Mouse (Mus musculus) megakaryocyte, embryonic 14.5 days (primary cell): ENCODE measurements at regions not wholly inside any gene's neighbourhood (a gene's known extent, or its start where the extent isn't known, plus 50 kb on each side); places are given as distances from the start of the nearest gene placed in this dataset.

Source experiments
- H3K27me3 ChIP-seq: replicated peaks from 2 replicates; pipeline ENCODE3; 2012; ENCODE audit warnings: inconsistent platforms
- H3K36me3 ChIP-seq: replicated peaks from 2 replicates; pipeline ENCODE3; 2012; ENCODE audit warnings: low read length, inconsistent platforms, mixed read lengths
- H3K4me1 ChIP-seq: 2 replicates; pipeline ENCODE4 v1.6.1; 2012; ENCODE audit warnings: inconsistent platforms
- H3K4me3 ChIP-seq: replicated peaks from 2 replicates; pipeline ENCODE3; 2012; ENCODE audit warnings: moderate library complexity, mild to moderate bottlenecking, inconsistent platforms
- H3K9me3 ChIP-seq: 2 replicates; pipeline ENCODE4 v1.6.1; 2012; ENCODE audit warnings: inconsistent platforms
- FLI1 ChIP-seq: IDR thresholded peaks from 2 replicates; pipeline ENCODE4 v1.6.1; 2012; ENCODE audit warnings: low read length, inconsistent platforms, mixed read lengths
- GATA1 ChIP-seq: IDR thresholded peaks from 3 replicates; pipeline ENCODE4 v1.6.1; 2012; ENCODE audit warnings: mixed read lengths, low read length, inconsistent platforms, borderline replicate concordance

- peaks cover 8% of the 10 kb centered on the region; the same call in 1 of the 2 replicates for H3K9me3 ChIP-seq
- H3K4me1 ChIP-seq, result no peaks in the 10 kb centered on the region
- H3K36me3 ChIP-seq, result no peaks in the 10 kb centered on the region
- H3K4me3 ChIP-seq, result no peak overlapping the region
- TF ChIP-seq FLI1 (no peak), GATA1 (no peak)
- H3K27me3 ChIP-seq, result no peaks in the 10 kb centered on the region
Measured at GRCm38 (mm10) chr10:46273846-46274245, 696.2 kb downstream of the Hace1 start.

- peaks cover 3% of the 10 kb centered on the region; the same call in 1 of the 2 replicates for H3K9me3 ChIP-seq
- H3K4me3 ChIP-seq, result no peak overlapping the region
- TF ChIP-seq FLI1, result no peak
- TF ChIP-seq GATA1, result no peak
- H3K27me3 ChIP-seq, result no peaks in the 10 kb centered on the region
- no peaks in the 10 kb centered on the region for H3K36me3 ChIP-seq
- no peaks in the 10 kb centered on the region for H3K4me1 ChIP-seq
Measured at GRCm38 (mm10) chr10:46294290-46294689, 716.7 kb downstream of the Hace1 start.

- no peak for TF ChIP-seq GATA1
- no peak for TF ChIP-seq FLI1
- H3K9me3 ChIP-seq, result peaks cover 5% of the 10 kb centered on the region; the same call in 1 of the 2 replicates
Measured at GRCm38 (mm10) chr10:46298352-46298751, 720.7 kb downstream of the Hace1 start.

GRCm38 (mm10) chr10:46299521-46299920 is 721.9 kb downstream of the Hace1 start:
- TF ChIP-seq FLI1 (no peak), GATA1 (no peak)
- Histone ChIP-seq H3K36me3 (no peaks in the 10 kb centered on the region), H3K4me3 (no peak overlapping the region), H3K4me1 (no peaks in the 10 kb centered on the region), H3K9me3 (peaks cover 5% of the 10 kb centered on the region; the same call in 1 of the 2 replicates), H3K27me3 (no peaks in the 10 kb centered on the region)

More at GRCm38 (mm10) chr10:46298352-46298751, 720.7 kb downstream of the Hace1 start:
- Histone ChIP-seq H3K36me3 (no peaks in the 10 kb centered on the region), H3K4me3 (no peak overlapping the region), H3K4me1 (no peaks in the 10 kb centered on the region), H3K27me3 (no peaks in the 10 kb centered on the region)

- TF ChIP-seq FLI1 (no peak), GATA1 (no peak)
Measured at GRCm38 (mm10) chr10:46320328-46321038, 742.9 kb downstream of the Hace1 start.

GRCm38 (mm10) chr10:46321040-46321439 is 743.4 kb downstream of the Hace1 start:
- Histone ChIP-seq H3K4me3 (no peak overlapping the region), H3K36me3 (no peaks in the 10 kb centered on the region), H3K4me1 (no peaks in the 10 kb centered on the region), H3K27me3 (no peaks in the 10 kb centered on the region), H3K9me3 (peaks cover 22% of the 10 kb centered on the region)
- TF ChIP-seq FLI1 (no peak), GATA1 (no peak)

More at GRCm38 (mm10) chr10:46320328-46321038, 742.9 kb downstream of the Hace1 start:
- H3K9me3 ChIP-seq, result peaks cover 17% of the 10 kb centered on the region
- no peaks in the 10 kb centered on the region for H3K4me1 ChIP-seq
- no peak overlapping the region for H3K4me3 ChIP-seq
- H3K27me3 ChIP-seq, result no peaks in the 10 kb centered on the region
- H3K36me3 ChIP-seq, result no peaks in the 10 kb centered on the region

GRCm38 (mm10) chr10:46329052-46329451 is 751.4 kb downstream of the Hace1 start:
- no peak for TF ChIP-seq GATA1
- no peak for TF ChIP-seq FLI1
- Histone ChIP-seq H3K27me3 (no peaks in the 10 kb centered on the region), H3K36me3 (no peaks in the 10 kb centered on the region), H3K4me1 (no peaks in the 10 kb centered on the region), H3K9me3 (peaks cover 16% of the 10 kb centered on the region), H3K4me3 (no peak overlapping the region)

GRCm38 (mm10) chr10:46331599-46332283 is 754.1 kb downstream of the Hace1 start:
- H3K4me1 ChIP-seq, result no peaks in the 10 kb centered on the region
- H3K4me3 ChIP-seq, result no peak overlapping the region
- TF ChIP-seq GATA1, result no peak
- TF ChIP-seq FLI1, result no peak
- H3K27me3 ChIP-seq, result no peaks in the 10 kb centered on the region
- H3K36me3 ChIP-seq, result no peaks in the 10 kb centered on the region
- peaks cover 5% of the 10 kb centered on the region; the same call in 1 of the 2 replicates for H3K9me3 ChIP-seq

GRCm38 (mm10) chr10:46333231-46333630 is 755.6 kb downstream of the Hace1 start:
- Histone ChIP-seq H3K4me1 (no peaks in the 10 kb centered on the region), H3K9me3 (no peaks in the 10 kb centered on the region), H3K4me3 (no peak overlapping the region), H3K27me3 (no peaks in the 10 kb centered on the region), H3K36me3 (no peaks in the 10 kb centered on the region)
- TF ChIP-seq GATA1 (no peak), FLI1 (no peak)

GRCm38 (mm10) chr10:46345315-46345714 is 767.7 kb downstream of the Hace1 start:
- H3K36me3 ChIP-seq, result no peaks in the 10 kb centered on the region
- TF ChIP-seq FLI1, result no peak
- no peak for TF ChIP-seq GATA1
- no peaks in the 10 kb centered on the region for H3K27me3 ChIP-seq
- no peaks in the 10 kb centered on the region for H3K9me3 ChIP-seq
- H3K4me3 ChIP-seq, result no peak overlapping the region
- no peaks in the 10 kb centered on the region for H3K4me1 ChIP-seq
